Mouse (Mus musculus) liver, embryonic 14.5 days (tissue): ENCODE data around the gene Klk11. TPM values are rescaled to one million over a fixed set of nuclear protein-coding genes. Genes with fewer than 3 reads are reported as not detected.

ENCODE experiments used
- ATAC-seq: fragments of 200-750 bp; cut with Nextera tagmentation; 2 replicates; pipeline ENCODE4 v1.8.0; 2017; ENCODE audit warnings: moderate number of reproducible peaks, mild to moderate bottlenecking, moderate library complexity; ENCODE audit not compliant: insufficient read depth
- DNase-seq, 3 experiments: peaks; one replicate each; pipeline ENCODE4 v3.0.0-alpha.2; 2012 to 2013; ENCODE audit warnings: low read depth in 3 of 3, low spot score in 3 of 3
- H3K27ac ChIP-seq: fragments of 300-500 bp; sonication (generic); 2 replicates; pipeline ENCODE4 v1.5.1; 2014; ENCODE audit warnings: moderate library complexity, mild to moderate bottlenecking, control low read depth, inconsistent platforms
- H3K27me3 ChIP-seq: fragments of 300-500 bp; sonication (generic); 2 replicates; pipeline ENCODE4 v1.6.1; 2014; ENCODE audit warnings: mild to moderate bottlenecking, low read length, moderate library complexity; ENCODE audit not compliant: control insufficient read depth, insufficient read depth
- H3K36me3 ChIP-seq: fragments of 300-500 bp; sonication (generic); replicated peaks from 2 replicates; pipeline ENCODE4 v1.6.1; 2014; ENCODE audit warnings: low read depth; ENCODE audit not compliant: control insufficient read depth, insufficient read depth
- H3K4me1 ChIP-seq, 2 experiments: fragments of 200-500 bp in 1 of 2; fragments of 300-500 bp in 1 of 2; sonication (generic) in 1 of 2; replicated peaks; 2 replicates each; pipeline ENCODE4 v1.6.1; 2012 to 2014; ENCODE audit warnings: antibody characterized with exemption in 1 of 2, inconsistent platforms in 1 of 2, low read length in 1 of 2; ENCODE audit not compliant: control insufficient read depth in 2 of 2, insufficient read depth in 2 of 2
- H3K4me2 ChIP-seq: fragments of 300-500 bp; sonication (generic); 2 replicates; pipeline ENCODE4 v1.6.1; 2014; ENCODE audit warnings: low read depth, mild to moderate bottlenecking, control low read depth, moderate library complexity
- H3K4me3 ChIP-seq, 2 experiments: fragments of 200-500 bp in 1 of 2; fragments of 300-500 bp in 1 of 2; sonication (generic) in 1 of 2; 2 replicates each; pipeline ENCODE4 v1.5.1; 2012 to 2014; ENCODE audit warnings: low read depth in 2 of 2, low read length in 2 of 2, mild to moderate bottlenecking in 2 of 2, control low read depth in 1 of 2, inconsistent platforms in 1 of 2, moderate library complexity in 1 of 2; ENCODE audit not compliant: insufficient read depth in 1 of 2
- H3K9ac ChIP-seq: fragments of 300-500 bp; sonication (generic); replicated peaks from 2 replicates; pipeline ENCODE4 v1.6.1; 2014; ENCODE audit warnings: mild to moderate bottlenecking, control low read depth, moderate library complexity
- H3K9me3 ChIP-seq: fragments of 300-500 bp; sonication (generic); 2 replicates; pipeline ENCODE4 v1.6.1; 2016; ENCODE audit warnings: low read length, mixed read lengths; ENCODE audit not compliant: control insufficient read depth
- CTCF ChIP-seq: IDR thresholded peaks from 2 replicates; pipeline ENCODE4 v1.5.1; 2016; ENCODE audit warnings: antibody characterized with exemption, low read depth, control low read depth
- EP300 ChIP-seq: IDR thresholded peaks from 2 replicates; pipeline ENCODE4 v1.6.1; 2016; ENCODE audit warnings: antibody characterized with exemption, low read depth
- WGBS: fragments of 180-500 bp; shearing (Covaris S2); extraction: QIAGEN DNeasy Blood & Tissue Kit; methylation state at CpG from one replicate; pipeline ENCODE4 v1.1.7; 2014; ENCODE audit not compliant: insufficient replicate concordance; 5-methylcytosine and 5-hydroxymethylcytosine counted together
- polyA plus RNA-seq, 2 experiments: library from polyadenylated mRNA; depleted of rRNA in 1 of 2; stranded (reverse) in 1 of 2; unstranded in 1 of 2; fragments of >200 nt; fragmentation: Nextera tagmentation in 1 of 2; extraction: Ambion mirVana in 1 of 2; gene quantifications; 2 replicates each; pipeline versions ENCODE4 v1.2.1 to v1.2.3; 2012 to 2014

Gene Klk11
- polyA plus RNA-seq (2012; rRNA removed) (not detected in 2 replicates), polyA plus RNA-seq (2014; fragmentation: Nextera tagmentation; extraction: Ambion mirVana) (not detected in 2 replicates)

GRCm38 (mm10) chr7:43774364-43774763 lies at the start of gene Klk11:
TSS of gene Klk11 (plus strand) at chr7:43774604.
- Histone ChIP-seq H3K4me3 (no peak within 1 kb of the TSS), H3K9ac (no peak within 1 kb of the TSS), H3K36me3 (no peaks in the 10 kb centered on the region), H3K4me2 (no peak within 1 kb of the TSS), H3K27ac (no peak within 1 kb of the TSS), H3K9me3 (no peaks in the 10 kb centered on the region), H3K4me1 (no peaks in the 10 kb centered on the region), H3K27me3 (no peaks in the 10 kb centered on the region)
- 62% methylated on average over 5 of the region's 5 CpGs for WGBS
- TF ChIP-seq CTCF (no peak), EP300 (no peak)
- ATAC-seq (no peak), DNase-seq (no peak)

DNA sequence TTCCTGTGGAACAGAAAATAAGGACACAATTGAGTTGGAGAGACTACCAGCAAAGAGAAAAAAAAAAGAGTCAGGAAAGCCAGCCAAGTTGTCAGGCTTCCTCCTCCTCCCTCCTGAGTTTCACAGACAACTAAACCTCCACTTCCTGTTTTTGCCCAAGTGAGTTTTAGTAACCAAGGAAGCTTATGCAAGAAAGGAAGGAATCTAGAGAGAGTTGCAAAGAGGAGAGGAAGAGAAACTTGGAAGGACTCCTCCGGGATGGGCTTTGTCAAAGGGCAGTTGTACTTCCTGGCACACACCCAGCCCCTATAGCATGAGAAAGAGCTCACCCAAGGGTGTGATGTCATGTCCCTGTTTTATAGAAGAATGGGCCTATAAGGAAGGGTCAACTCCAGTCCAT lies 26.6 kb upstream of the Klk11 start:
- Histone ChIP-seq H3K36me3 (no peaks in the 10 kb centered on the region), H3K9ac (no peak overlapping the region), H3K4me1 (no peaks in the 10 kb centered on the region), H3K4me2 (no peak overlapping the region), H3K27ac (no peak overlapping the region), H3K4me3 (no peak overlapping the region), H3K27me3 (no peaks in the 10 kb centered on the region), H3K9me3 (no peaks in the 10 kb centered on the region)
- 19% methylated on average over 1 of the region's 1 CpGs for WGBS
- no peak for ATAC-seq
- TF ChIP-seq CTCF, result no peak
- TF ChIP-seq EP300, result no peak
- peak in 1 of 3 experiments; percentile 4 for DNase-seq

DNA sequence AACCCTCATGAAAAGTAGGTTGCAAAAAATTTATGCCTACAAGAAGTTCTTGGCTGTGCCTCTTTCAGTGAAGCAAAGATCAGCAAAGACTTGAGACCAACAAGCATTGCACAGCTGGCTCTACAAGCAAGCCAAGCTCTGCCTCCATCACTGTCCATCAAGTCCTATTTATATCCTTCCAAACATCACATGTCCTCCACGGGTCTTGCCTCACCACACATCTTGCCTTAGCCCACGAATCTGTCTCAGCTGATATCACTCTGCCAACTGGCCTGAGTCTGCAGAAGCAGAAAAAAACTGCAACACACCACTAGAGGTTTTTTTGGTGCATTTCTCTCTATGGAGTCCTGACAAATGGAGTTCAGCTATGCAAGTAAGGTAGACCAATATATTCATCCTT lies 21.6 kb upstream of the Klk11 start:
- Histone ChIP-seq H3K4me2 (no peak overlapping the region), H3K4me3 (no peak overlapping the region), H3K4me1 (no peaks in the 10 kb centered on the region), H3K27ac (no peak overlapping the region), H3K27me3 (no peaks in the 10 kb centered on the region), H3K9ac (no peak overlapping the region), H3K9me3 (no peaks in the 10 kb centered on the region), H3K36me3 (no peaks in the 10 kb centered on the region)
- TF ChIP-seq CTCF (no peak), EP300 (no peak)
- WGBS, result 26% methylated on average over 2 of the region's 2 CpGs
- DNase-seq (no peak), ATAC-seq (no peak)

- no peak for TF ChIP-seq CTCF
- no peak for TF ChIP-seq EP300
- H3K4me1 ChIP-seq, result no peaks in the 10 kb centered on the region
- H3K9me3 ChIP-seq, result no peaks in the 10 kb centered on the region
- no peak overlapping the region for H3K9ac ChIP-seq
- no peaks in the 10 kb centered on the region for H3K27me3 ChIP-seq
- H3K4me2 ChIP-seq, result no peak overlapping the region
- DNase-seq, result no peak
- H3K27ac ChIP-seq, result no peak overlapping the region
- WGBS, result 35% methylated on average over 8 of the region's 8 CpGs
- H3K4me3 ChIP-seq, result no peak overlapping the region
- no peaks in the 10 kb centered on the region for H3K36me3 ChIP-seq
- ATAC-seq, result no peak
Observed at GRCm38 (mm10) chr7:43766484-43766883, 7.9 kb upstream of the Klk11 start.

- Histone ChIP-seq H3K36me3 (no peaks in the 10 kb centered on the region), H3K27me3 (no peaks in the 10 kb centered on the region), H3K27ac (no peak within 1 kb of the TSS), H3K9ac (no peak within 1 kb of the TSS), H3K4me3 (no peak within 1 kb of the TSS), H3K4me1 (no peaks in the 10 kb centered on the region), H3K9me3 (no peaks in the 10 kb centered on the region), H3K4me2 (no peak within 1 kb of the TSS)
- DNase-seq (no peak), ATAC-seq (no peak)
- 47% methylated on average over 4 of the region's 4 CpGs for WGBS
- TF ChIP-seq CTCF (no peak), EP300 (no peak)
Observed at GRCm38 (mm10) chr7:43768597-43768996, 5.8 kb upstream of the Klk11 start, which contains the start of gene Klk12. TSS of gene Klk12 (plus strand) at chr7:43768897.
